Mouse (Mus musculus) CH12.LX (cell line): Measurements from ENCODE around the gene Anln.
A peak's percentile ranks its signal among the peaks of the same experiment; 100 is the strongest.

Experiments used
- CTCF ChIP-seq, 2 experiments: IDR thresholded peaks in 1 of 2; conservative IDR thresholded peaks in 1 of 2; 2 replicates each; pipeline ENCODE4 v1.5.1; 2011 to 2012; ENCODE audit warnings: low read depth in 2 of 2, low read length in 2 of 2, improper control_type of control experiment in 1 of 2, inconsistent platforms in 1 of 2, mild to moderate bottlenecking in 1 of 2, moderate library complexity in 1 of 2
- JUND ChIP-seq: conservative IDR thresholded peaks from 2 replicates; pipeline ENCODE4 v1.6.1; 2011; ENCODE audit warnings: low read depth, low read length, improper control_type of control experiment
- MAX ChIP-seq: IDR thresholded peaks from 2 replicates; pipeline ENCODE4 v1.6.1; 2011; ENCODE audit warnings: low read length, improper control_type of control experiment
- NRF1 ChIP-seq: IDR thresholded peaks from 2 replicates; pipeline ENCODE4 v1.6.1; 2014; ENCODE audit warnings: low read depth, mild to moderate bottlenecking, inconsistent platforms, low read length, improper control_type of control experiment, moderate library complexity
- POLR2A ChIP-seq: IDR thresholded peaks from 2 replicates; pipeline ENCODE4 v1.6.1; 2011; ENCODE audit warnings: low read depth, mild to moderate bottlenecking, improper control_type of control experiment, low read length

GRCm38 (mm10) chr9:22324579-22324978 is 64.4 kb downstream of the Anln start:
- TF ChIP-seq CTCF (conservative IDR thresholded peaks at IDR 0.05 in 1 of 2, IDR thresholded peaks at IDR 0.05 in 1 of 2; ENCODE audit: low read depth in 2 of 2, low read length in 2 of 2) = no peak
- peak; percentile 93 for TF ChIP-seq MAX
- no peak for TF ChIP-seq POLR2A
- no peak for TF ChIP-seq NRF1
- TF ChIP-seq JUND = peak; percentile 39; the same call in 1 of the 2 replicates
